Mouse (Mus musculus) 3134 (cell line): ENCODE measurements around the gene Robo1.

Source experiments
- DNase-seq: peaks from one replicate; pipeline ENCODE4 v3.0.0-alpha.2; 2011; ENCODE audit warnings: low spot score; ENCODE audit not compliant: insufficient read length; ENCODE audit errors: extremely low read depth

Gene Robo1

GRCm38 (mm10) chr16:72307537-72308330, at the start of gene Robo1:
Robo1 (plus strand) TSS chr16:72308306.
- DNase-seq, result no peak

- DNase-seq, result no peak
Measured at GRCm38 (mm10) chr16:72267839-72268238, 40.3 kb upstream of the Robo1 start.

DNA sequence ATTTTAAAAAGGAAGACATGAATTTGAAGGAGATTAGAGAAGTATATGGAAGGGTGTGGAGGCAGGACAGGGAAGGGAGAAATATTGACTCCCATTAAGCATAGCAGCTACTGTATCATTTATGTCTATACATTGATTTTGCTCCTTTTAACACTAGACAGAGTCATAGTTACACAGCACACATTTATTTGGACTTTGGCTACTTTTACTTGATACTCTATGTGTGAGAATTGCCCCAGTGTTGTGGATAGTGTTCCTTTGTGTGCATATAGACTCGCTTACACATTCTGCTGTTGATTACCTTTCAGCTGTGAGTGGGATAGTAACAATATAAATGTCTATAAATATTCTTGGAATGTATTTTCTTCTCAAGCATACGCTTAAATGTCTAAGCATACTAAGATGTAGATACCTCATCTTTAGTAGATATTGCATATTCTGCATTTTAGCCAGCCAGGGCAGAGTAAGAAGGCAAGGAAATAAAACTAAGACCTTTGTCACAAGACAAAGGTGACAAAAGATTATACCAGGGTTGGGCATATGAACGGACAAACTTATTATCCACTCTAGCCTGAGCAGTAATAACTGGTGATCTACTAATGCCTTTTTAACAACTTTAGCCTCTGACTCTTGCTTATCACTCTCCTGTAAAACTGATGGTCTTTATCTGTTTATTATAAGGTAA, 31.6 kb upstream of the Robo1 start:
- no peak for DNase-seq

GRCm38 (mm10) chr16:72308331-72308668, 194 bp downstream of the Robo1 start:
- no peak for DNase-seq

DNA sequence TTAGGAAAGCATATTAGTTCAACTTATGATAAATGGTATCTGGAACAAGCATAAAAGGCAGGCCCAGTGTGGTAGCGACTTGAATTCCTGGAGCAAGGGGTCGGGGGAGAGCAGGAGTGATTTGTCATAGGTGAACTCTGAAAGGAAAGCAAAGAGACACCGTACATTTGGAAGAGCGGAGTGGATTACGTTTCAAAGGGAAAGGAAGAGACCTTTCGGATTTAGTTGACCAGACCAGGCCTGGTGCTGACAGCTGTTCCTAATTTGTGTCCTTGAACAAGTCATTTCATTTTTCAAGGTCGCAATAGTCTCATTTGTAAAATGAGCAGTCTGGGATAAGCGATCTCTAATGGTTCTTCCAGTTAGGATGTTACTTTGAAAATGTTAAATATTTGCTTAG, 19.2 kb downstream of the Robo1 start:
- no peak for DNase-seq

- no peak for DNase-seq
Measured at GRCm38 (mm10) chr16:72328579-72328978, 20.5 kb downstream of the Robo1 start.

GRCm38 (mm10) chr16:72337757-72338156, 29.7 kb downstream of the Robo1 start:
- DNase-seq, result no peak

DNA sequence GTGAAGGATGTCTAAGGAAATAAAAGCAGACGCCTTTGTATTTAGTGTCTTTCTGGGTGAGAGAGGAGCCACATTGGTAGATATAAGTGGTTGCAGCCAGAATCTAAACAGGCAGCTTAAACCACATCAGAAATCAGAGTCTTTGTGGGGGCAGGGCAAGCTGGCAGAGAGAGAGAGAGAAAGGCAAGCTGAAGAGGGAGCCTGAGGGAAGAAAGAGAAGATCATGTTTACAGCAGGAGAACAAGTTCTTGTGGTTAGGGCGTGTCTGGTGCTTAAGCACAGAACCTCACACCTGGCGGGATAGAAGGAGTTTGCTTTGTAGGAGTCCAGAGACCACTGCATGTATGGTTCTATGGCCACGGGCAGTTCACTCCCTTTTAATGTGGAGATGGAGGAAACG, 42.3 kb downstream of the Robo1 start:
- DNase-seq, result no peak

- no peak for DNase-seq
Measured at GRCm38 (mm10) chr16:72356515-72357357, 48.6 kb downstream of the Robo1 start.

DNA sequence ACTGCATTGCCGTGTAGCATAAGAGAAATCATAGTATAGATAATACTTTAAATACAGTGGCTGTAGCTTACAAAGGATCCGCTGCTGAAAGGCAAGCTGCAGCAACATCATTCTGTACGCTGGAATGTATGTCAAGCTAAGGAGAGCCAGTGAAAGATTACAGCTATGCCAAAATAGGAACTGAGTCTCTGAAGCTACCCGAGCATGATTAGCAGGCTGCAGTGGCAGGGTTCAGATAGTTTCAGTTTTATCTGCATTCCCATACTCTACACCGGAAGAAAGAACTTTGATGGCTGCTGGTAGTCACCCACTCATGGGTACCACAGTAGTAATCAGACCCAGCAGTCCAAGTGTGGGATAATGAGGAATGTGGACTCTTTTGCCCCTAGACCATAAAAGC, 68.8 kb downstream of the Robo1 start:
- no peak for DNase-seq

DNA sequence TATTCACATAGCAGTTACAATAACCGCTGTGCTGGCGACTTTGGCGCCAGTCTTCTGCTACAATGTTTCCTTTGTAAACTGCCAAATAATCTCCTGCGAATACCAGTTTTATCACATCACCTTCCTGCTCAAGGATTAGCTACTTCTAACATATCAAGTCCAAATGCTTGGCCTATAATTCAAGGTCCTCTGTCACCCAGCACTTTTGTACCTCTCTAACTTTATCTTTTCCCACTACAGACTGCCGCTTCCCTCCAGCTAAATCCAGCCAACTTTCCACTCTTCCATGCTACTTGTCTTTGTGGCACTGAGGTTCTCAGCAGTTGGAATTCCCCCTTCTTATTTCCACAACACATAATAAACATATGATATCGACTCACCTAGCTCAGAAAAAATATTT, 73.7 kb downstream of the Robo1 start:
- no peak for DNase-seq

DNA sequence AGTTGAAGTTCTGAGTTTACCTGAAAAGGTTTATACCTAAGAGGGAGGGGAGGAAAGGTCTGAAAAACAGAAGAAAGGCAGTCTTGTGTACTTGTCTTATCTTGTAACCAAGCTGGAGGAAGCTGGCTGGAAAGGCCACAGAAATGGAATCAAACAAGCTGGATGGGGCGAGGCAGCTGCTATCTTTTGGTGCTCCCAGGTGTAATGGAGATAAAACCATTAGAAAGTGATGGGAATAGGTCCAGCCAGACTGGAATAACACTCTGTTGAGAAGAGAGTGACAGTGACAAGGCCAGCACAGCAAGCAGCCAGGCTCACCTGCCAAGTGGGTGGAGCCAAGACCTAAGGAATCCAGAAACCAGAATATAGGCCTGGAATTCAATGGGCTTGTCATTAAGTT, 75.5 kb downstream of the Robo1 start:
- no peak for DNase-seq

DNA sequence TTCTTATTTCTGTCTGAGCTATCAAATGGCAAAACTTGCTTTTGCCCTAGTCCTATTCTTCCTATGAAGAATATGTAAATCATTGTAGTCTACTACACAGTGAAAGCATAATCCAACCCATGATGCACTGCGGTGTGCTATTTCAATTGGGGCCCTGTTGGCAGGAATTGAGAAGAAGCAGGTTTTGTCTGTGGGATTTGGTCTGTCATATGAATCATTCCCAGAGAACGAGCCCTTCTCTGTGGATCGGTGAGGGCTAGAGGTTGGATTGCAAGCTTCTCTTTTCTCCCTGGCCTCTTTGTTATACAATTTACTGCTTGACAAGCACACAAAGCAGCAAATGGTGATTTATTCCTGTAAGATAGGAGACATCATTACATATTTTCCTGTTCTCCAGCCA, 85.4 kb downstream of the Robo1 start:
- DNase-seq, result no peak

GRCm38 (mm10) chr16:72398811-72399210, 90.7 kb downstream of the Robo1 start:
- DNase-seq, result no peak

GRCm38 (mm10) chr16:72402381-72402780, 94.3 kb downstream of the Robo1 start:
- DNase-seq, result no peak

DNA sequence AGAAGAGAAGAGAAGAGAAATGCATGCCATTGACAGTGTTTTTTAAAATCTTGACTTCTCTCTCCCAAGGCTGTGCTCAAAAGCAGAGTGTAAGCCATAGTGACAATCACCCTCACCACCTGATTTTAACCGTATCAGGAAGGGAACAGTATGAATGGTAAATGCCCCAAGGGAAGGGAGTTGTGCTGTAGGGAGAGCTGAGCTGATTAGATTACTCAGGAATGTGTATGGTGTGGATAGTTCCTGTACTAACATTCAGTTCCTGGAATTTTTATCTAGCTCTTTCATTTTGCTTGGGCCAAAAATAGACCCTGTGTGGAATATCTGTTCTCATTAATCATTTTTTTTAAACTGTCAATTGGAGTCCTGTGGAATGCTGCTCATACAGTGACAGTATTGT, 101.7 kb downstream of the Robo1 start:
- DNase-seq, result no peak

GRCm38 (mm10) chr16:72411669-72412270, 103.7 kb downstream of the Robo1 start:
- DNase-seq, result no peak

- DNase-seq, result no peak
Measured at GRCm38 (mm10) chr16:72412879-72413278, 104.8 kb downstream of the Robo1 start.

- DNase-seq, result no peak
Measured at GRCm38 (mm10) chr16:72419328-72420066, 111.4 kb downstream of the Robo1 start.

DNA sequence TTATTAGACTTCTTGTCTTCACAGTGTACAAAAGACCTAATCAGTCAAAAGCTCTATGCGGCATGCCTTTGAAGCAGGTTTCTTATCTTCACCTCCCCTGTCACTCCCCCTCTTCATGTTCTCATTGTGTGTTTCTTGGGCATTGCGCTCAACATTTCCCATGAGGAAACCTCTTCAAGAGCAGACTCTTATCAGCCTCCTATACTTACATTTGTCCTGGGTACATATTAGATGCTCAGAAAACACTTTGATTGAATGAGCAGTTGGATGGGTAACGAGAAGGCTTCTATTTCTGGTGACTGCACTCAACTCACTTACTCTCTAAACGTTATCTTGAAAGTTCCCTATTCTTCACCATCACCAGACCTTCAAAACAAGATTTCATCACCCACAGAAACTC, 114.3 kb downstream of the Robo1 start:
- DNase-seq, result no peak
